Mouse (Mus musculus): Measurements from ENCODE around the gene Nat9. TPM values are rescaled to one million over a fixed set of nuclear protein-coding genes. Genes with fewer than 3 reads are reported as not detected.

Nat9 gene
- polyA plus RNA-seq, 1 experiment from 2014 or later = 13.8 TPM

GRCm38 (mm10) chr11:115212116-115212515, 24.5 kb upstream of the Nat9 start:
- Histone ChIP-seq H3K9me3 (no peaks in the 10 kb centered on the region), H3K4me1 (peaks cover 30% of the 10 kb centered on the region), H3K36me3 (peaks cover 32% of the 10 kb centered on the region), H3K9ac (no peak overlapping the region), H3K27me3 (replicated peaks) (peaks cover 36% of the 10 kb centered on the region), H3K27ac (replicated peaks) (no peak overlapping the region), H3K4me2 (no peak overlapping the region), H3K4me3 (no peak overlapping the region)
- 59% methylated on average over 13 of the region's 13 CpGs for WGBS
- ATAC-seq (ENCODE audit: extremely low read depth, insufficient number of reproducible peaks, low FRiP score, low TSS enrichment) = no peak

DNA sequence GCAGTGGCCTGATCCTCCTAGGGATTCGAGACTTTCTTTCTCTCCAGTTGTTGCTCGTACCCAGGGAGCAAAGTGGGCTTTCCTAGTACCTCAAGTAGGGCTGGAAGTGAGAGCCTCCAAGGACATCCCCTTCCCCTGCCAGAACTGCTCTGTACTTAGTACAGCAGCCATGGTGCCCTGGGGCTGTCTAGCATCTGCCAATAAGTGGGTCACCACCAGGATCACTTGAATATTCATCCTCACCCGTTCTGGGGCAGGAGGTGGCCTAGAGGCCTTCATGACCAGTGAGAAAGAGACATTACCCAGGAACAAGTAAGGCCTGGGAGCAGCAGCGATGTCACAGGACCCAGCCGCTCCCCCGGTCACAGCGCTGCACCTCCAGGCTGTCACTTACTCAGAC, 22.3 kb upstream of the Nat9 start:
- ATAC-seq (ENCODE audit: extremely low read depth, insufficient number of reproducible peaks, low FRiP score, low TSS enrichment) = no peak
- Histone ChIP-seq H3K4me1 (peaks cover 23% of the 10 kb centered on the region), H3K4me3 (no peak overlapping the region), H3K27ac (replicated peaks) (no peak overlapping the region), H3K4me2 (no peak overlapping the region), H3K9me3 (no peaks in the 10 kb centered on the region), H3K27me3 (replicated peaks) (peaks cover 57% of the 10 kb centered on the region), H3K36me3 (peaks cover 45% of the 10 kb centered on the region), H3K9ac (0 out of 2 replicates have a peak overlapping the region, but pooled peaks have one; percentile 47)
- WGBS = 74% methylated on average over 7 of the region's 7 CpGs

GRCm38 (mm10) chr11:115208776-115209732, 21.4 kb upstream of the Nat9 start:
- Histone ChIP-seq H3K27ac (replicated peaks) (no peak overlapping the region), H3K9me3 (no peaks in the 10 kb centered on the region), H3K36me3 (peaks cover 46% of the 10 kb centered on the region), H3K9ac (no peak overlapping the region), H3K27me3 (replicated peaks) (peaks cover 61% of the 10 kb centered on the region), H3K4me1 (peaks cover 17% of the 10 kb centered on the region), H3K4me2 (no peak overlapping the region), H3K4me3 (no peak overlapping the region)
- WGBS = 76% methylated on average over 25 of the region's 25 CpGs
- no peak for ATAC-seq (ENCODE audit: extremely low read depth, insufficient number of reproducible peaks, low FRiP score, low TSS enrichment)

GRCm38 (mm10) chr11:115208126-115208525, 20.5 kb upstream of the Nat9 start:
- Histone ChIP-seq H3K4me3 (no peak overlapping the region), H3K4me1 (peaks cover 17% of the 10 kb centered on the region), H3K27ac (replicated peaks) (no peak overlapping the region), H3K27me3 (replicated peaks) (peaks cover 65% of the 10 kb centered on the region), H3K36me3 (peaks cover 50% of the 10 kb centered on the region), H3K9me3 (no peaks in the 10 kb centered on the region), H3K9ac (no peak overlapping the region), H3K4me2 (no peak overlapping the region)
- ATAC-seq (ENCODE audit: extremely low read depth, insufficient number of reproducible peaks, low FRiP score, low TSS enrichment) = no peak
- WGBS = 72% methylated on average over 12 of the region's 12 CpGs

DNA sequence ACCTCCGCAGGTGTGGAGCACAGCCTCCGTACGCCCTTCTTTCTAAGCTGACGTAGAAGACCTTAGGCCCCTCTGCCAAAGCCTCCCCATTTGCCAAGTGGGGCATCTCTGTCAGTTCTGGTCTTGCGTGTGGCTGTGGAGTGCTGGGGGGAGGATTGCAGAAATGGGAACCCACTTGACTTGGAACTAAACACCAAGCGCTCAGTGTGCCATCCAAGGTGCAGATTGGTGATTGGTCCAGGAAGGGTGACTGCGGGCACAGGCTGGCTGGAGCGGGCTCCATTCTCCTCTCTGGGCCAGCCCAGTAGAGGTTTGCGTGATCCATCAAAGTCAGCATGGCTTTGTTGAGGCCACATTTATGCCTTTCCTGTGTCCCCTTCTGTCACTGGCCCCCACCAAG, 15.1 kb upstream of the Nat9 start:
- Histone ChIP-seq H3K4me2 (no peak overlapping the region), H3K27ac (replicated peaks) (no peak overlapping the region), H3K9ac (no peak overlapping the region), H3K36me3 (peaks cover 57% of the 10 kb centered on the region), H3K4me3 (no peak overlapping the region), H3K9me3 (no peaks in the 10 kb centered on the region), H3K4me1 (no peaks in the 10 kb centered on the region), H3K27me3 (replicated peaks) (peaks cover 47% of the 10 kb centered on the region)
- WGBS = 88% methylated on average over 9 of the region's 9 CpGs
- ATAC-seq (ENCODE audit: extremely low read depth, insufficient number of reproducible peaks, low FRiP score, low TSS enrichment) = no peak

DNA sequence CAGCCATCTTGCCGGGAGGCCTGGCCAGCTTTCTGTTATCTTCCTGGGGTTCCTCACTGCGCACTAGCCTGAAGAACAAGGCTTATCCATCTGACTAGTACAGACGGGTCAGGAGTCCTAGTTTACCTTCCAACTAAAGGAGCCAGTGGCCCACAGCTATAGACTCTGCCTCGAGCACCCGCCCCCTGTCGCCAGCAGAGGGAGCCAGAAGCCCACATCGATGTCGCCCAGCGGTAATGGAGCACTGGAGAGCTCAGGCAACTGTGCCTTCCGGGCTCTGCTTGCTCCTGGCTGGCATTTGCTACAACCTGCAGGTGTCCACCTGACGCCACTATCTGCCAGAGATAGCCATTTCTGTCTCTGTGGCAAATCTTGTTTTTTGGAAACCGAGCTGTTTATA, 14.7 kb upstream of the Nat9 start:
- no peaks in the 10 kb centered on the region for H3K4me1 ChIP-seq
- peaks cover 43% of the 10 kb centered on the region for H3K27me3 ChIP-seq (replicated peaks)
- no peak overlapping the region for H3K9ac ChIP-seq
- H3K36me3 ChIP-seq = peaks cover 55% of the 10 kb centered on the region
- no peak overlapping the region for H3K27ac ChIP-seq (replicated peaks)
- no peak for ATAC-seq (ENCODE audit: extremely low read depth, insufficient number of reproducible peaks, low FRiP score, low TSS enrichment)
- 16% methylated on average over 12 of the region's 12 CpGs for WGBS
- no peak overlapping the region for H3K4me2 ChIP-seq
- H3K4me3 ChIP-seq = no peak overlapping the region
- H3K9me3 ChIP-seq = no peaks in the 10 kb centered on the region

- no peak for ATAC-seq (ENCODE audit: extremely low read depth, insufficient number of reproducible peaks, low FRiP score, low TSS enrichment)
- no peak overlapping the region for H3K9ac ChIP-seq
- H3K36me3 ChIP-seq = peaks cover 42% of the 10 kb centered on the region
- no peak overlapping the region for H3K27ac ChIP-seq (replicated peaks)
- H3K4me1 ChIP-seq = peaks cover 8% of the 10 kb centered on the region
- H3K4me3 ChIP-seq = no peak overlapping the region
- WGBS = 90% methylated on average over 4 of the region's 4 CpGs
- H3K4me2 ChIP-seq = no peak overlapping the region
- H3K27me3 ChIP-seq (replicated peaks) = peaks cover 25% of the 10 kb centered on the region; the same call in 1 of the 2 replicates
- no peaks in the 10 kb centered on the region for H3K9me3 ChIP-seq
Observed at GRCm38 (mm10) chr11:115200520-115200919, 12.9 kb upstream of the Nat9 start.

DNA sequence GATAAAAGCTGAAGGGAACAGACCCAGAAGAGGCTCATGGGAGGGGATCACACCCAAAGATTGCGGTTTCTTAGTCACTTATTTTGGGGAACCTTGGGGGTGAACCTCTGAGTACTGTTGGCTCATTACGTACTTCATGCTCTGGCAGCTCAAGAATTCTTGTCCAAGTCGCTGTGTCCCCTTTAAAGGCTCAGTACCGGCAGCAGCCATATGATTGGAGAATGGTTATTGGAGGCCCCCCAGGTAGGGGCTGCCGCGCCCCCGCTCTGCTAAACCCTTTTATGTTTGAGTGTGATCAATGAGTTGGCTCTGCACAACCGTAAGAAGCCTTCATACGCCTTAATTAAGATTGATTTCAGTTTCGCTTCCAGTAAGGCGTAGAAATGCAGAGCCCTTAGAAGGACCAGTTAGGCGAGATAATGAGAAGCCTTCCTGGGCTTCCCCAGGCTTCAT, 11.3 kb upstream of the Nat9 start:
- WGBS = 63% methylated on average over 12 of the region's 12 CpGs
- Histone ChIP-seq H3K4me1 (peaks cover 12% of the 10 kb centered on the region), H3K4me3 (no peak overlapping the region), H3K9me3 (no peaks in the 10 kb centered on the region), H3K36me3 (peaks cover 35% of the 10 kb centered on the region), H3K4me2 (no peak overlapping the region), H3K27me3 (replicated peaks) (peaks cover 14% of the 10 kb centered on the region; the same call in 1 of the 2 replicates), H3K27ac (replicated peaks) (no peak overlapping the region), H3K9ac (no peak overlapping the region)
- ATAC-seq (ENCODE audit: extremely low read depth, insufficient number of reproducible peaks, low FRiP score, low TSS enrichment) = no peak

GRCm38 (mm10) chr11:115197558-115197957, 9.9 kb upstream of the Nat9 start:
- no peak for ATAC-seq (ENCODE audit: extremely low read depth, insufficient number of reproducible peaks, low FRiP score, low TSS enrichment)
- H3K9me3 ChIP-seq = no peaks in the 10 kb centered on the region
- no peak overlapping the region for H3K4me3 ChIP-seq
- H3K27me3 ChIP-seq (replicated peaks) = peaks cover under 1% of the 10 kb centered on the region; the same call in 1 of the 2 replicates
- no peak overlapping the region for H3K9ac ChIP-seq
- no peak overlapping the region for H3K27ac ChIP-seq (replicated peaks)
- peaks cover 12% of the 10 kb centered on the region for H3K4me1 ChIP-seq
- H3K4me2 ChIP-seq = no peak overlapping the region
- WGBS = 60% methylated on average over 8 of the region's 8 CpGs
- H3K36me3 ChIP-seq = peaks cover 31% of the 10 kb centered on the region

DNA sequence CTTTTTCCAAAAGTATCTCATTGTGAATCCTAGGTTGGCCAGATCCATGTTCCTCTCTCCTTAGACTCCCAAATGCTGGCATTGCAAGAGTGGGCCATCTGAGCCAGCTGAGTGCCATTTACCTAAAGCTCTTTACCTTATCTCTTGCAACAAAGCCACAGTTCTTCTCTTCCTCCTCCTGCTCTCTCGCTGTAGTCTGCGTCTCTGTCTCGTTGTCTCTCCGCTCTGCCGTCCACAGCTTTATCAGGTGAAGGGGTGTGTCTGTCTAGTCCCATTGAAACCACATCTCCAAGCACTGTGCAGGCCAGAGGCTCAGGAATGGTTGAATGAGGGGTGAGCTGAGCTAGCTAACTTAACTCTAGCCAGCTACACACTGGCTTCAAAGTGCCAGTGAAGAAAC, 8.3 kb upstream of the Nat9 start:
- no peak for ATAC-seq (ENCODE audit: extremely low read depth, insufficient number of reproducible peaks, low FRiP score, low TSS enrichment)
- no peak overlapping the region for H3K4me2 ChIP-seq
- no peak overlapping the region for H3K27ac ChIP-seq (replicated peaks)
- no peak overlapping the region for H3K9ac ChIP-seq
- peaks cover 19% of the 10 kb centered on the region for H3K4me1 ChIP-seq
- 16% methylated on average over 5 of the region's 5 CpGs for WGBS
- no peaks in the 10 kb centered on the region for H3K9me3 ChIP-seq
- no peak overlapping the region for H3K4me3 ChIP-seq
- no peaks in the 10 kb centered on the region for H3K27me3 ChIP-seq (replicated peaks)
- peaks cover 25% of the 10 kb centered on the region for H3K36me3 ChIP-seq

- 39% methylated on average over 6 of the region's 6 CpGs for WGBS
- H3K36me3 ChIP-seq = peaks cover 29% of the 10 kb centered on the region
- no peak overlapping the region for H3K9ac ChIP-seq
- H3K27ac ChIP-seq (replicated peaks) = no peak overlapping the region
- no peak for ATAC-seq (ENCODE audit: extremely low read depth, insufficient number of reproducible peaks, low FRiP score, low TSS enrichment)
- H3K4me1 ChIP-seq = peaks cover 19% of the 10 kb centered on the region
- H3K4me2 ChIP-seq = no peak overlapping the region
- no peaks in the 10 kb centered on the region for H3K9me3 ChIP-seq
- no peaks in the 10 kb centered on the region for H3K27me3 ChIP-seq (replicated peaks)
- no peak overlapping the region for H3K4me3 ChIP-seq
Observed at GRCm38 (mm10) chr11:115194693-115195092, 7.0 kb upstream of the Nat9 start.

Data from heart, embryonic 13.5 days (tissue).